Mouse (Mus musculus): ENCODE data around the gene Rsph14.

The Rsph14 gene

DNA sequence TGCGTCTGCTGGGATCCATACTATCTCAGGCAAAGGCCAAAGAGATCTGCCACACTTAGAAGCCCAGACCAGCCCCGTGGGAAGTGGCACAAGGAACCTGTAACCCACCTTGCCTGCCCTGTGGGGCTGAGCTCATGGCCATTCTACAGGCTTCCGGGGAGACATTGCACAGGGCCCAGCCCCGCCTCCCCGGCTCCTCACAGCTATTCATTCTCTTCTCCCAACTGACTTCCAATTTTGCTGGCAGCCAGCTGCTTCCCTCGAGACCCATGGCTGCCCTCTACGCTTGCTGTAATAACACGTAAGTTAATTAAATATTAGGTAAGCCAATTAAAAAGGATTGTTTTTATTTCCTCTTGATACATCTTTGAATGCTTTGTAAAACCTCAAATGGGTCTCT, 5.9 kb downstream of the Rsph14 start:
- ChIA-PET POLR2A (interaction anchor here in 1 of 4 experiments (0.9 kb wide), 1 partner anchor 224 kb away, joined by 4 read pairs; no protein-coding TSS in a partner anchor), CTCF (interaction anchor here in 2 of 4 experiments (1.1 to 1.3 kb wide), 1 partner anchor 125 kb away, joined by 4 read pairs; no protein-coding TSS in a partner anchor)

DNA sequence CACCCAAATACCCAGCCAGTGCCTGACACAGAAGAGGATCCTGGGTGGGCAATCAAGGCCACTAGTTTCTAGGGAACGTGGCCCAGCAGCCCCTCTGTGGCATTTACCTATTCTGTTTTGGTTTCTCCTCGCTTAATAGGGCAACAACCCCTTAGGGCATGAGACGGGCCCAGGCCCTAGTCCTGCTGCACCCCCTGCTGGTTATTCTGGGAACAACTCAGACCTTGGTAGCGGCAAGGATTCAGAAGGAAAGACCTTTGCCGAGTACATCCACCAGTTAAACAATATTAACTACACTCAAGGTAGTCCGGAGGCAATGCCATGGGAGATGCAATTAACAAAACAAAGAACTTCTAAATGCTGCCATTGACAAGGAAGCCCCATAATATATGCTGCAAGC, 11.2 kb downstream of the Rsph14 start:
- ChIA-PET CTCF (interaction anchor here in 2 of 4 experiments (0.9 to 2.8 kb wide), 4 partner anchors 83 to 130 kb away, joined by 3 to 14 read pairs (median 4); no protein-coding TSS in a partner anchor), POLR2A (no interaction called here)

DNA sequence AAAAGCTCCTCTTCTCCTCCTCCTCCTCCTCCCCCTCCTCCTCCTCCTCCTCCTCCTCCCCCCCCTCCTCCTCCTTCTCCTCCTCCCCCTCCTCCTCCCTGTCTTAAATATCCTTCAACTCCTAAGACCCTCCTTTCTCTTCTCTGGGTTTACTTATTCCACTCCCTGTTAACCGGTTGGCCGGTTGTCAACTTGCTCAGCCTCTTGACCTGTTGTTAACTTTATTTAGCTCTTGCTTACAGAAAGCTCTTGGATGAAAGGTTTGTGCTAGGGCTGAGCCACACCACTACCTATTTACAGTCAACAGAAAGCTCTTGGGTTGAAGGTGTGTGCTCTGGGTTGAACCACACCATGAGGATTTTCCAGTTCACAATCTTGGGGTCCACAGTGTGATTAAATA, 12.1 kb downstream of the Rsph14 start:
- CTCF ChIA-PET, result interaction anchor here in 3 of 4 experiments (0.7 to 2.8 kb wide), 7 partner anchors 11 to 516 kb away, joined by 3 to 14 read pairs (median 4); no protein-coding TSS in a partner anchor
- POLR2A ChIA-PET, result interaction anchor here in 2 of 4 experiments (1.0 to 1.8 kb wide), 3 partner anchors 9 to 85 kb away, joined by 4 to 5 read pairs (median 4); no protein-coding TSS in a partner anchor

GRCm38 (mm10) chr10:75016481-75016880, 15.9 kb downstream of the Rsph14 start:
- CTCF ChIA-PET, result interaction anchor here in 3 of 4 experiments (0.6 to 0.7 kb wide), 5 partner anchors 33 to 816 kb away, joined by 3 to 7 read pairs (median 5); no protein-coding TSS in a partner anchor
- POLR2A ChIA-PET, result interaction anchor here in 2 of 4 experiments (0.5 to 0.6 kb wide), 2 partner anchors 23 to 43 kb away, joined by 3 to 4 read pairs; no protein-coding TSS in a partner anchor

GRCm38 (mm10) chr10:75015465-75015864, 16.9 kb downstream of the Rsph14 start:
- ChIA-PET POLR2A (no interaction called here), CTCF (interaction anchor here in 2 of 4 experiments (0.6 to 0.7 kb wide), 2 partner anchors 17 to 143 kb away, joined by 3 to 4 read pairs; no protein-coding TSS in a partner anchor)

- ChIA-PET POLR2A (interaction anchor here in 3 of 4 experiments (0.6 to 1.2 kb wide), 4 partner anchors 9 to 977 kb away, joined by 3 to 4 read pairs (median 4); no protein-coding TSS in a partner anchor), CTCF (interaction anchor here in 2 of 4 experiments (0.6 to 1.0 kb wide), 2 partner anchors 9 to 76 kb away, joined by 3 read pairs; no protein-coding TSS in a partner anchor)
Measured at GRCm38 (mm10) chr10:75010704-75011103, 21.7 kb downstream of the Rsph14 start.

DNA sequence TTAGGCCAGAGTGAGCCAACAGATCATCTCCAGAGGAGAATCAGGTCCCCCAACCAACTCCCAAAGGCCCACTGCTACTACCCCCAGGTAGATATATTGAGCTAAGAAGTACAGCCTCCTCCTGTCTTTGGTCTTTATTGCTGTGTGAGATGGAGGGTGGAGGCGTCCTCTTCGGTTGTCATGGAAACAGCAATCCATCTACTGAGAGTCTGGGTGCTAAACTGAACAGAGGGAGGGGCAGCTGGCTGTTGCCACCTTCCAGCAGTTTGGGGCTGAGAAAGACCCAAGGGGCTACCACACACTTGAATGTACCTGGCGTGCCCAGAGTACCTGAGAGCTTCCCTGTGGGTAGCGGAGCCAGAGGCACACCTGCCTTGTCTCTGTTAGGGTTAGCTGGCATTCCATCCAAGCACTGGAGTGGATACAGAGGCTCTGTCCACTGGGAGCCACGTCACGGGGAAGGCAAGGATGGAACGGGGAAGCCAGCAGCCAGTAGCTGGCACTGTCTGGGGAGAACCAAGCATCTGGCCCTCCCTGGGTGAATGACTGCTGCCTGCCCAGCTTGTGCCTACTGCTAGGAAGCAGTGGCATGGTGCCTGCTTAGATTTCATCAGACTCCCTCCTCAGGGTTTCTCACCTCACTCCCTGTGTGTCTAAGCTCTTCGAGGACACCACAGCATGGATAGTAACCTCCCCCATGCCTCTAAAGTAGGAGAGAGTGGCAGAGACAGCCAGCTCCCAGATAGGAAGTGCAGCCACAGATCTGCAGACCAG, 25.3 kb downstream of the Rsph14 start:
- ChIA-PET POLR2A (interaction anchor here in 2 of 4 experiments (0.6 to 1.0 kb wide), 4 partner anchors 42 to 208 kb away, joined by 3 to 9 read pairs (median 4); no protein-coding TSS in a partner anchor), CTCF (interaction anchor here in 2 of 4 experiments (0.7 to 1.2 kb wide), 2 partner anchors 40 to 72 kb away, joined by 3 to 4 read pairs; partner anchors contain the start of gene Gnaz (in 1 of the 2))

- CTCF ChIA-PET, result interaction anchor here in 2 of 4 experiments (1.1 to 1.9 kb wide), 2 partner anchors 16 to 147 kb away, joined by 3 to 5 read pairs; no protein-coding TSS in a partner anchor
- POLR2A ChIA-PET, result no interaction called here
Measured at GRCm38 (mm10) chr10:75004067-75004466, 28.3 kb downstream of the Rsph14 start.

GRCm38 (mm10) chr10:75001391-75001790, 31.0 kb downstream of the Rsph14 start:
- CTCF ChIA-PET, result interaction anchor here in 1 of 4 experiments (0.6 kb wide), 1 partner anchor 57 kb away, joined by 8 read pairs; no protein-coding TSS in a partner anchor
- POLR2A ChIA-PET, result no interaction called here

DNA sequence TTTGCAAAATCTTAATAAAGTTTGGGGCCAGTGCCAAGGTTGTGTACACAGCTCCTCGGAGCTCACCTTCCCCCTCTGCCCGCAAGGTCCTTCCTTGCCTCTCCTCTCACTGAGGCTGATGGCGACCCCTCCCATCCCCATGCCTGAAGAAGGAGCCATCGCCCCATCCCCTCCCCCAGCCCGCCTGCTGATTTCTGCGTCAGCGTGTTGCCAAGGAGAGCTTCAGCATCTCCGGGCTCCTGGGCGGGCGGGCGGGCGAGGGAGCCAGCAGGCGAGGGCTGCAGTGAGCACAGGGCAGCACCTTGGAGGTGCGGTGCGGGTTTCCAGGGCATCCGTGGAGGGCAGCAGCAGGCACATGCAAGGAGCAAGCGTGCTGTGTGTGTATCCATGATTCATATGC, 37.0 kb downstream of the Rsph14 start:
- ChIA-PET POLR2A (interaction anchor here in 2 of 4 experiments (0.5 to 0.8 kb wide), 3 partner anchors 13 to 22 kb away, joined by 3 to 5 read pairs (median 3); no protein-coding TSS in a partner anchor), CTCF (interaction anchor here in 2 of 4 experiments (0.6 to 0.9 kb wide), 2 partner anchors 60 to 504 kb away, joined by 3 read pairs; no protein-coding TSS in a partner anchor)

DNA sequence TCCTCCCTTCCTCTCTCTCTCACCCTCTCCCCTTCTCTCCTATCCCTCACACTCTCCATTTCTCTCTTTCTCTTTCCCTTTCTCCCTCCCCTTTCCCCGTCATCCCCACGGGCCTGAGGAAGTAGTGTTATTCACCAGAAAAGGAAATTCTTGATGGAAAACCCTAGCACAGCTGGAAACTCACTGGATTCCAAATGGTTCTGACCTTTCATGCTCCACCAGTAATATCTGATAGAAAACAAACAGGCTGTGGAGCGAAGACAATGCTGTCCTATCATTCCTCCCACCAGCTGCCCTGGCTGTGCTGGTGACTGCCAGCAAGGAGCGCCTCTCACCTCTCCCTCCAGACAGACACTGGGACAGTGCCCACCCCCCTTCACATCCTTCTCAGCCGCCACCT, 37.5 kb downstream of the Rsph14 start:
- CTCF ChIA-PET, result interaction anchor here in 1 of 4 experiments (0.5 to 0.9 kb wide), 2 partner anchors 60 to 1897 kb away, joined by 3 read pairs; no protein-coding TSS in a partner anchor

GRCm38 (mm10) chr10:74990584-74991322, 41.6 kb downstream of the Rsph14 start:
- POLR2A ChIA-PET, result interaction anchor here in 1 of 4 experiments (1.4 kb wide), 1 partner anchor 25 kb away, joined by 4 read pairs; the partner anchor contains the start of gene Gnaz

More for the DNA sequence above, 37.5 kb downstream of the Rsph14 start:
- POLR2A ChIA-PET, result interaction anchor here in 2 of 4 experiments (0.5 to 0.8 kb wide), 3 partner anchors 14 to 22 kb away, joined by 3 to 5 read pairs (median 3); no protein-coding TSS in a partner anchor

DNA sequence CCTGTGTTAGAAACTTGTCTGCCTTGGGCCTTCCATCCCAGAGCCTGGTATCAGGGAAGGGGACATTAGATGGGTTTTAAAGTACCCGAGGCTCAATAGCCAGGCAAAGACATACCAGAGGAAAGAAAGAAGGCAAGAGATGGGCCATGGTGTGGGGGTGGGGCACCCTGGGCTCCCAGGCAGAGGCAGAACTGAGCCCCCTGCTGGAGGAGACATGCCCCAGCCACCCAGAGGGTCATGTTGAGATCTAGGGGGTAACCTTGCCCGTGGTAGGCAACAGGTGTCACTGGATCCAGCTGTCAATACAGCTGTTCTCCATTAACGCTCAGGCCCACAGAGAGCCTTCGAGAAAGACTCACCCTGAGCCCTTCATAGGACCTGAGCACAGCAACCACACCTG, 42.6 kb downstream of the Rsph14 start:
- POLR2A ChIA-PET, result no interaction called here
- CTCF ChIA-PET, result interaction anchor here in 1 of 4 experiments (0.5 kb wide), 1 partner anchor 49 kb away, joined by 3 read pairs; no protein-coding TSS in a partner anchor

More at GRCm38 (mm10) chr10:74990584-74991322, 41.6 kb downstream of the Rsph14 start:
- CTCF ChIA-PET, result interaction anchor here in 1 of 4 experiments (0.8 kb wide), 1 partner anchor 160 kb away, joined by 4 read pairs; no protein-coding TSS in a partner anchor

GRCm38 (mm10) chr10:74987698-74988470, 44.5 kb downstream of the Rsph14 start:
- POLR2A ChIA-PET, result no interaction called here
- CTCF ChIA-PET, result no interaction called here

DNA sequence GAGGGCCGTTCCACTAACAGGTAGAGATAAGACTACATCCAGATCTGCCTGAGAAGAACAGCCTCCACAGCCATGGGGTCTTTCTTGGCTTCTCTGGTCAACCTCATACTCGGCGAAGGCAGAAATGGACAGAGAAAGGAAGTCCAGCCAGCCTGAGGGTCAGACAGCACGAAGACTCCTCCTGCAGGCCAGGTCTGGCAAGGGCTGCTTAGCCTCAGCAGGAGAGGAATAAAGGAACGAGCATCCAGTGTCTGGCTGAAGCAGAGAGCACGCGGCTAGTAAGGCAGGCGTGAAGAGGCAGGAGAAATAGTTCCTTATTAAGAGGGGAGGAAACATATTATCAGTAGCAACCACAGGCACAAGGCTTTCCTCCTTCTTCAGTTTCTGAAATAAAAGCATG, 49.2 kb downstream of the Rsph14 start:
- POLR2A ChIA-PET, result no interaction called here
- CTCF ChIA-PET, result interaction anchor here in 1 of 4 experiments (0.7 kb wide), 1 partner anchor 152 kb away, joined by 3 read pairs; no protein-coding TSS in a partner anchor

DNA sequence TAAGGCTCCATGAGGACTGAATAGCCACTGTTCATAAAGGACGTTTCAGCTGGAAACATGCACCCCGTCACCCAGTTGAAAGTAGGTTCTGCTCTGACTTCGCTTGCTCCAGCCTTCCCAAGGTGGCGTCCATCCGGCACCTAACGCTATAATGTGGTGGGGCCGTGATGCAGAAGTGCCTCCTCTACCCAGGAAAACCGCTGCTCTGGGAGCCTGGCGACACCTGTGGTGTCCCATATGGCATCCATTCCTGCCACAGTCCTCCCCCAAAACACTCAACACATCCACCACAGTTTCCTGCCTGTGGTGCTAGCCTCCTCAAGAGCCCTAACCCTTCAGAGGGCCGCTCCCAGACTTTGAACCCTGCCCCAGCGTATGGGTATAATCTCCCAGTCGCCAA, 51.2 kb downstream of the Rsph14 start:
- ChIA-PET POLR2A (no interaction called here), CTCF (interaction anchor here in 1 of 4 experiments (1.5 kb wide), 1 partner anchor 46 kb away, joined by 3 read pairs; no protein-coding TSS in a partner anchor)

GRCm38 (mm10) chr10:74978056-74978455, 54.3 kb downstream of the Rsph14 start:
- CTCF ChIA-PET, result no interaction called here
- POLR2A ChIA-PET, result no interaction called here

Data from embryonic stem cell, embryonic (primary cell).